Mouse (Mus musculus): ENCODE results near the gene Atf3. TPM values are rescaled to one million over a fixed set of nuclear protein-coding genes. Genes with fewer than 3 reads are reported as not detected.

Atf3 gene
- polyA plus RNA-seq (2016; fragmentation: Nextera tagmentation; extraction: Ambion mirVana), result 0.96 and 1.7 TPM in 2 replicates

GRCm38 (mm10) chr1:191217939-191218338 is at the start of gene Atf3:
TSS of gene Atf3 (minus strand) at chr1:191218039.
- H3K9ac ChIP-seq, result no peak within 1 kb of the TSS
- H3K4me1 ChIP-seq, result peaks cover 5% of the 10 kb centered on the region; the same call in 1 of the 2 replicates
- H3K36me3 ChIP-seq (replicated peaks), result no peaks in the 10 kb centered on the region
- no peak within 1 kb of the TSS for H3K27ac ChIP-seq
- H3K4me2 ChIP-seq, result no peak within 1 kb of the TSS
- no peaks in the 10 kb centered on the region for H3K9me3 ChIP-seq
- H3K4me3 ChIP-seq (replicated peaks), result no peak within 1 kb of the TSS
- H3K27me3 ChIP-seq, result peaks cover 13% of the 10 kb centered on the region; the same call in 1 of the 2 replicates
- WGBS, result 76% methylated on average over 6 of the region's 6 CpGs
- no peak for ATAC-seq (ENCODE audit: low FRiP score)

GRCm38 (mm10) chr1:191267162-191267561 is 49.3 kb upstream of the Atf3 start:
- H3K4me2 ChIP-seq, result no peak overlapping the region
- H3K4me1 ChIP-seq, result 0 out of 2 replicates have a peak, but pooled peaks cover under 1% of the 10 kb centered on the region
- no peak for ATAC-seq (ENCODE audit: low FRiP score)
- H3K9ac ChIP-seq, result no peak overlapping the region
- H3K36me3 ChIP-seq (replicated peaks), result no peaks in the 10 kb centered on the region
- H3K9me3 ChIP-seq, result no peaks in the 10 kb centered on the region
- H3K27me3 ChIP-seq, result no peaks in the 10 kb centered on the region
- no peak overlapping the region for H3K27ac ChIP-seq
- WGBS, result 91% methylated on average over 5 of the region's 5 CpGs
- no peak overlapping the region for H3K4me3 ChIP-seq (replicated peaks)

GRCm38 (mm10) chr1:191263471-191263870 is 45.6 kb upstream of the Atf3 start:
- H3K9ac ChIP-seq, result no peak overlapping the region
- H3K36me3 ChIP-seq (replicated peaks), result no peaks in the 10 kb centered on the region
- no peaks in the 10 kb centered on the region; the same call in 1 of the 2 replicates for H3K27me3 ChIP-seq
- no peak overlapping the region for H3K27ac ChIP-seq
- no peak overlapping the region for H3K4me2 ChIP-seq
- no peaks in the 10 kb centered on the region for H3K9me3 ChIP-seq
- H3K4me3 ChIP-seq (replicated peaks), result no peak overlapping the region
- ATAC-seq (ENCODE audit: low FRiP score), result no peak
- WGBS, result 90% methylated on average over 5 of the region's 5 CpGs
- H3K4me1 ChIP-seq, result peaks cover 4% of the 10 kb centered on the region; the same call in 1 of the 2 replicates

GRCm38 (mm10) chr1:191261861-191262260 is 44.0 kb upstream of the Atf3 start:
- Histone ChIP-seq H3K9me3 (no peaks in the 10 kb centered on the region), H3K4me1 (peaks cover 4% of the 10 kb centered on the region; the same call in 1 of the 2 replicates), H3K9ac (peak overlapping the region; percentile 29; the same call in 1 of the 2 replicates), H3K27ac (no peak overlapping the region), H3K36me3 (replicated peaks) (no peaks in the 10 kb centered on the region), H3K27me3 (no peaks in the 10 kb centered on the region; the same call in 1 of the 2 replicates), H3K4me2 (no peak overlapping the region), H3K4me3 (replicated peaks) (no peak overlapping the region)
- no peak for ATAC-seq (ENCODE audit: low FRiP score)
- WGBS, result 10% methylated on average over 6 of the region's 6 CpGs

GRCm38 (mm10) chr1:191259661-191260060 is 41.8 kb upstream of the Atf3 start:
- Histone ChIP-seq H3K4me2 (no peak overlapping the region), H3K9me3 (no peaks in the 10 kb centered on the region), H3K9ac (no peak overlapping the region), H3K4me3 (replicated peaks) (no peak overlapping the region), H3K27ac (no peak overlapping the region), H3K4me1 (peaks cover 4% of the 10 kb centered on the region; the same call in 1 of the 2 replicates), H3K36me3 (replicated peaks) (no peaks in the 10 kb centered on the region), H3K27me3 (no peaks in the 10 kb centered on the region; the same call in none of the 2 replicates)
- ATAC-seq (ENCODE audit: low FRiP score), result no peak
- WGBS, result 85% methylated on average over 5 of the region's 5 CpGs

GRCm38 (mm10) chr1:191259121-191259520 is 41.3 kb upstream of the Atf3 start:
- 32% methylated on average over 7 of the region's 7 CpGs for WGBS
- no peaks in the 10 kb centered on the region; the same call in none of the 2 replicates for H3K27me3 ChIP-seq
- no peak overlapping the region for H3K27ac ChIP-seq
- H3K4me3 ChIP-seq (replicated peaks), result no peak overlapping the region
- no peak overlapping the region for H3K4me2 ChIP-seq
- no peak overlapping the region for H3K9ac ChIP-seq
- peaks cover 4% of the 10 kb centered on the region; the same call in 1 of the 2 replicates for H3K4me1 ChIP-seq
- no peaks in the 10 kb centered on the region for H3K9me3 ChIP-seq
- no peak for ATAC-seq (ENCODE audit: low FRiP score)
- no peaks in the 10 kb centered on the region for H3K36me3 ChIP-seq (replicated peaks)

GRCm38 (mm10) chr1:191258521-191258920 is 40.7 kb upstream of the Atf3 start:
- H3K27ac ChIP-seq, result no peak overlapping the region
- no peaks in the 10 kb centered on the region for H3K36me3 ChIP-seq (replicated peaks)
- no peak overlapping the region for H3K4me2 ChIP-seq
- no peak overlapping the region for H3K9ac ChIP-seq
- 57% methylated on average over 3 of the region's 3 CpGs for WGBS
- no peak overlapping the region for H3K4me3 ChIP-seq (replicated peaks)
- H3K27me3 ChIP-seq, result no peaks in the 10 kb centered on the region; the same call in none of the 2 replicates
- ATAC-seq (ENCODE audit: low FRiP score), result no peak
- H3K9me3 ChIP-seq, result no peaks in the 10 kb centered on the region
- peaks cover 4% of the 10 kb centered on the region; the same call in 1 of the 2 replicates for H3K4me1 ChIP-seq

GRCm38 (mm10) chr1:191257981-191258380 is 40.1 kb upstream of the Atf3 start:
- Histone ChIP-seq H3K9ac (no peak overlapping the region), H3K27me3 (no peaks in the 10 kb centered on the region; the same call in none of the 2 replicates), H3K4me2 (no peak overlapping the region), H3K9me3 (no peaks in the 10 kb centered on the region), H3K36me3 (replicated peaks) (no peaks in the 10 kb centered on the region), H3K4me3 (replicated peaks) (no peak overlapping the region), H3K4me1 (peaks cover 4% of the 10 kb centered on the region; the same call in 1 of the 2 replicates), H3K27ac (no peak overlapping the region)
- ATAC-seq (ENCODE audit: low FRiP score), result no peak
- 65% methylated on average over 2 of the region's 2 CpGs for WGBS

GRCm38 (mm10) chr1:191257351-191257771 is 39.5 kb upstream of the Atf3 start:
- ATAC-seq (ENCODE audit: low FRiP score), result no peak

GRCm38 (mm10) chr1:191256566-191257350 is 38.9 kb upstream of the Atf3 start:
- Histone ChIP-seq H3K36me3 (replicated peaks) (no peaks in the 10 kb centered on the region), H3K9ac (no peak overlapping the region), H3K9me3 (no peaks in the 10 kb centered on the region), H3K4me3 (replicated peaks) (no peak overlapping the region), H3K27me3 (no peaks in the 10 kb centered on the region; the same call in none of the 2 replicates), H3K27ac (no peak overlapping the region), H3K4me2 (no peak overlapping the region), H3K4me1 (peaks cover under 1% of the 10 kb centered on the region; the same call in 1 of the 2 replicates)
- WGBS, result 68% methylated on average over 11 of the region's 11 CpGs
- no peak for ATAC-seq (ENCODE audit: low FRiP score)

More at GRCm38 (mm10) chr1:191257351-191257771, 39.5 kb upstream of the Atf3 start:
- no peak overlapping the region for H3K27ac ChIP-seq
- peaks cover 4% of the 10 kb centered on the region; the same call in 1 of the 2 replicates for H3K4me1 ChIP-seq
- H3K9me3 ChIP-seq, result no peaks in the 10 kb centered on the region
- no peak overlapping the region for H3K9ac ChIP-seq
- H3K4me2 ChIP-seq, result no peak overlapping the region
- 85% methylated on average over 3 of the region's 3 CpGs for WGBS
- no peaks in the 10 kb centered on the region for H3K36me3 ChIP-seq (replicated peaks)
- H3K4me3 ChIP-seq (replicated peaks), result no peak overlapping the region
- H3K27me3 ChIP-seq, result no peaks in the 10 kb centered on the region; the same call in none of the 2 replicates

- no peak for ATAC-seq (ENCODE audit: low FRiP score)
- Histone ChIP-seq H3K36me3 (replicated peaks) (no peaks in the 10 kb centered on the region), H3K9ac (no peak overlapping the region), H3K4me3 (replicated peaks) (no peak overlapping the region), H3K4me2 (no peak overlapping the region), H3K27me3 (no peaks in the 10 kb centered on the region; the same call in 1 of the 2 replicates), H3K4me1 (no peaks in the 10 kb centered on the region), H3K27ac (no peak overlapping the region), H3K9me3 (no peaks in the 10 kb centered on the region)
- 92% methylated on average over 5 of the region's 5 CpGs for WGBS
These were observed 38.3 kb upstream of the Atf3 start for GRCm38 (mm10) chr1:191256134-191256533.

- Histone ChIP-seq H3K4me3 (replicated peaks) (no peak overlapping the region), H3K4me1 (no peaks in the 10 kb centered on the region), H3K36me3 (replicated peaks) (no peaks in the 10 kb centered on the region), H3K9me3 (no peaks in the 10 kb centered on the region), H3K27me3 (no peaks in the 10 kb centered on the region; the same call in 1 of the 2 replicates), H3K9ac (no peak overlapping the region), H3K27ac (no peak overlapping the region), H3K4me2 (no peak overlapping the region)
- 73% methylated on average over 5 of the region's 5 CpGs for WGBS
- ATAC-seq (ENCODE audit: low FRiP score), result no peak
These were observed 36.6 kb upstream of the Atf3 start for GRCm38 (mm10) chr1:191254448-191254847.

Measured in forebrain, embryonic 12.5 days (tissue).